Mouse (Mus musculus): ENCODE measurements around the gene Gtf2ird2. TPM values are rescaled to one million over a fixed set of nuclear protein-coding genes. Genes with fewer than 3 reads are reported as not detected.

Gene Gtf2ird2
- polyA plus RNA-seq (2017; shearing (Covaris generic)), result 1 to 10 TPM; 2.2 to 7.0 (median 4.0) TPM

DNA sequence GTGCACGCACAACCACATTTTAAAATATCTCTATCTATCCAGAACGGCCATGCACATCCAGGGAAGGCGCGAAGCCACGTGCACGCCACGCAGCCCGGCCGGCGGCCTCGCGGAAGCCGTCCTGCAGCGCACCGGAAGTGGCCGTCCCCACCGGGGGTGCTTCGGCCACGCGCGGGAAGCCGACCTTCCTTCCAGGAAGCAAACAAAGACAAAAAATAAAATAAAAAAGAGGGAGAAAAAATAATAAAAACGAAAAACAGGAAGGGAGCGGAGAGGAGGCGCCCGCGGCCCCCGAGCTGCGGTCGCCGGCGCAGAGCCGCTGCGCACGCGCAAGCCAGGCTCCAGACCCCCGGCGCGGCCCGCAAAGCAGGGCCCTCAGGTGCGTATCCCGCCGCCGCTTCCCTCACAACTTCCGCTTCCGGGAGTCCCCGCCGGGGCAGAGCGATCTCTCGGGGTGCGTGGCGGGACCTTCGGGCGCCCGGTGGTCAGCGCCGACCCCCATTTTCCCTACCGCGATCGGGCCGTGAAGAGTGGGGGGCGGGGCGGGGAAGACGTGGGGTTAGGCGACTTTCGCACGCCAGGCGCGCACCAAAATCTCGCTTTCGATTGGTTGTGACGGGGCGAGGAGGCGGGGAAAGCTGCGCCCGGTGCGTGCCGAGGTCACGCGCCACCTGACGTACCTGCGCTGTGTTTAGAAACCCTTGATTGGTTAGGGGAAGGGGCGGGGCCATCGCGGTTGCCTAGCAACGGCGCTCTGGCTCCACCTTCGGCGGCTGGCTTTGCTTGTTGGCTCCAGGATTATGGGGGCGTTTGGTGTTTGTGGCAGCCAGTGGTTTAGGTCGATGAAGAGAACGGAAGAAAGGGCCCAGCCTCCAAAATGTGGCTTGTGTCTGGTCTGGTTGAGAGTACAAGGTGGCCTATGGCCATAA, at the start of gene Gtf2ird2:
Gene Gtf2ird2 (plus strand): TSS at position 140 of the 929 bp plus-strand sequence.
- peak; percentile 88 for ATAC-seq

DNA sequence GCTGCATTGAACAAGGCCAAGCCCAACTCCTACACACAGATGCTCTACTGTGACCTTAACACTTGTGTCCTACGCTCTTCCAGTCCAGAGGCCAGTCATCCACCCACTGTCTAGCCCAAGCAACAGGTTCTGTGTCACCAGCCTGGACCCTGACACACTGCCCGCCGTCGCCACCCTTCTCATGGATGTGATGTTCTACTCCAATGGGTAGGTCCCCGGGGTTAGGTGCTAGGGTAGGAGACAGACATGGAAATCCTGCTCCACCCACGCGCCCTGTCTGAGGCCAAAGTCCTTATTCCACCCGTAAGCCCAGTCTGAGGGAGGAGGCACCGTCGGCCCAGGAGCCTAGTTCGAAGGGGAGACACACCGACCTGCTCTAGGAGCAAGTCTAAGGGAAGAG, 47.8 kb upstream of the Gtf2ird2 start:
- no peak for ATAC-seq

- ATAC-seq, result no peak
These were observed 45.9 kb upstream of the Gtf2ird2 start for GRCm38 (mm10) chr5:134137933-134138332.

DNA sequence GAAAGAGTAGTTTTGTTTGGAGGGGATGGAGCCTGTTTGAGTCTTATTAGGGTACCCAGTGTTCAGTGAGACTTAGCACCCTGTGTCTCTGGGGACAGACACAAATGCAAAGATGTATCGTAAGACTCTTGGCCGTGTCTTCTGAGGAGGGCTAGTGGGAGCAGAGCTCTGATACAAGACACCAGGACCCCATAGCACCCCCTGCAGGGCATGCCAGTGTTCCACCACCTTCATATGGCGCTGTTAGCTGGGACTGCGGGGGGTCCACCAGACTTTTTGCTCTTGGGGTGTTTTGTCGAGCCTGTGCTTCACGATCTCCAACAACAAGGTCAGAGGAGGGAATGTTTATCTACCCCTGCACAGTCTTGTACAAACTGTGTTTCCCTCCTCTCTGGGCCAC, 44.4 kb upstream of the Gtf2ird2 start:
- no peak for ATAC-seq

- no peak for ATAC-seq
These were observed 42.6 kb upstream of the Gtf2ird2 start for GRCm38 (mm10) chr5:134141236-134141635.

DNA sequence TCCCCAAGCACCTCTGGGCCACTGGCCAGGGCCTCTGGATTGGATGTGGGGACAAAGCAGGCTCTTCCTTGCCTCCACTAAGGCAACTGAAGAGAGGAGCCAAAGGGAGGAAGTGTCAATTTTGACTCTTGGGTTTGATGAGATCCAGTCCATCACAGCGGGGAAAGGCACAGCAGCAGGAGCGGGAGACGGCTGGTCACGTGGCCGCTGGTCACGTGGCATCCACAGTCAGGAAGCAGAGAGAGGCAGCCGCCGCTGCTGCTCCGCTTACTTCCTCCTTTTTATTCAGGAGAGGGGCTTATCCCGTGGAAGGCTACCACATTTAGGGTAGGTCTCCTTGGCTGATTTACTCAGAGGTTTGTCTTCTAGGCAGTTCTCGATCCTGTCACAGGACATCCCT, 41.4 kb upstream of the Gtf2ird2 start:
- no peak for ATAC-seq

- no peak for ATAC-seq
These were observed 38.8 kb upstream of the Gtf2ird2 start for GRCm38 (mm10) chr5:134144986-134145385.

- no peak for ATAC-seq
These were observed 36.5 kb upstream of the Gtf2ird2 start for GRCm38 (mm10) chr5:134147194-134147753.

DNA sequence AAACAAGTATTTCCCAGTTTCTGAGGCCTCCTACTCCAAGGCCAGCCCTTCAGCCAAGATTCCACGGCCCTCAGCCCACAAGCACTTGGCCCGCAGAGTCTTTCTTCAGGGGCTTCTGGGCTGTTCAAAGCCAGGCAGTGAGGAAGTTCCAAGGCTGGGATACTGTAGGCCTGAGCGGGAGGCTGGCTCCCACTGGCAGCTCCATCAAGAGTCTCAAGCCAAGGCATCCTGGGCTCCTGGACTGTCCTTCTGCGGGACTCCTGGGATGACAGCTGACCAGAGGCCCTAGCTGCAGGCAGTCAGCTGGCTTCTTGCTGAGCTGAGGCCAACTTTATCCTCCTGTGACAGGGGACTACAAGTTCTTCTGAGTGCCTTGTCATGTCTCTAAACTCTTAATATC, 35.7 kb upstream of the Gtf2ird2 start:
- ATAC-seq, result no peak

- no peak for ATAC-seq
These were observed 31.9 kb upstream of the Gtf2ird2 start for GRCm38 (mm10) chr5:134151895-134152294.

DNA sequence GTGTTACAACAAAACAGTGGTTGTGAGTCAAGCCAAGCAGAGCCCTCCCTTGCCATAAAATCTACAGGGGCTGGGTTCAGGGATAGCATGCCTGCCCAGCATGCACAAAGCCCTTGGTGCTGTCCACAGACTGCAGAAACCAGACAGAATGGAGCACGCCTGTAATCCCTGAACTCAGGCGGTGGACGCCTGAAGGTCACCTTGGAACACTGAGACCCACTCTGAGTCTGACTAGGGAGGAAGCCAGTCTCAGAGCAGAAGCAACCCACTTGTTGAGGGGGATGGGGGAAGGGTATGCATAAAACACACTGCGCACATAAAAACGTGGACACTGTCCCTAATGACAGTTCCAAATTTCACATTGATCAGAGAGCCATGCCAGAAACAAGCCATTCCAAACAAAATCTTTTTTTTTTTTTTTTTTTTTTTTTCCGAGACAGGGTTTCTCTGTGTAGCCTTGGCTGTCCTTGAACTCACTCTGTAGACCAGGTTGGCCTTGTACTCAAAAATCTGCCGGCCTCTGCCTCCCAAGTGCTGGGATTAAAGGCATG, 27.8 kb upstream of the Gtf2ird2 start:
- ATAC-seq, result no peak

- ATAC-seq, result no peak
These were observed 19.1 kb upstream of the Gtf2ird2 start for GRCm38 (mm10) chr5:134164688-134165087.

GRCm38 (mm10) chr5:134166642-134167041, 17.2 kb upstream of the Gtf2ird2 start:
- peak; percentile 50 for ATAC-seq

- no peak for ATAC-seq
These were observed 15.8 kb upstream of the Gtf2ird2 start for GRCm38 (mm10) chr5:134168033-134168432.

DNA sequence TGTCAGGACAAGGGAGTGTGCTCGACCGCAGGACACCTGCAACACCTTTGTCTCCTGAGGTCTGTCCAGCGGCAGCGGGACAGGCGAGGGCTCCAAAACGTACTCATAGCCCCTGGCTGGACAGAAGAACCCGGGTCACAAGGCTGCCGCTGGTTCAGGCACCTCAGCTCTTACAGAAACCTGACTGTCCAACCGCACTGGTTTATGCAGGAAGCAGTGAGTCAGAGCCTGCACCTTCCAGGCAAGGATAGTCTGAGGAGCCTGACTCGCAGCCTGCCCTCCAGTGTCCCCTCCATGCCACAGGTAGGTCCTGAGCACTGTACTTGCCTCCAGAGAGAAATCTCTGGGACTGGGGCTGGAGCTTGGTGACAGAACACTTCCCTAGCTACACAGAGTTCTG, 14.6 kb upstream of the Gtf2ird2 start:
- ATAC-seq, result no peak

- ATAC-seq, result no peak
These were observed 13.7 kb upstream of the Gtf2ird2 start for GRCm38 (mm10) chr5:134170167-134170566.

GRCm38 (mm10) chr5:134173206-134173605, 10.6 kb upstream of the Gtf2ird2 start:
- ATAC-seq, result no peak

DNA sequence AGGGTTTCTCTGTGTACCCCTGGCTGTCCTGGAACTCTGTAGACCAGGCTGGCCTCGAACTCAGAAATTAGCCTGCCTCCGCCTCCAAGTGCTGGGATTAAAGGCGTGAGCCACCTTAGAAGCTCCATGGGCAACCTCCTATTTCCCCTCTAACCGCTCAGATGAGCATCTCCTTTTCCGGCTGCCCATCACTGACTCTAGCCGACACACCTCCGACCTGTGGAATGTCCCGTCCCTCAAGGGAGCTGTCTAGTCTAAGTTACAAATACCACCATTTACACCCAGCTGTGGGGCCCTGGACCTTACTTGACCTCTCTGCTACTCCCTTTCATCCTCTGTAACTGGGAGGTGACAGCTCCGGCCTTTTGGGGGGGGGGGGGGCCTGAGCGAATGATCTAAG, 8.1 kb upstream of the Gtf2ird2 start:
- ATAC-seq, result no peak

- ATAC-seq, result peak; percentile 97
These were observed 7.5 kb upstream of the Gtf2ird2 start, which contains the start of gene Rcc1l for GRCm38 (mm10) chr5:134176169-134176881. Gene Rcc1l (minus strand): TSS chr5:134176774.

- ATAC-seq, result no peak
These were observed 5.3 kb upstream of the Gtf2ird2 start for GRCm38 (mm10) chr5:134178536-134178935.

DNA sequence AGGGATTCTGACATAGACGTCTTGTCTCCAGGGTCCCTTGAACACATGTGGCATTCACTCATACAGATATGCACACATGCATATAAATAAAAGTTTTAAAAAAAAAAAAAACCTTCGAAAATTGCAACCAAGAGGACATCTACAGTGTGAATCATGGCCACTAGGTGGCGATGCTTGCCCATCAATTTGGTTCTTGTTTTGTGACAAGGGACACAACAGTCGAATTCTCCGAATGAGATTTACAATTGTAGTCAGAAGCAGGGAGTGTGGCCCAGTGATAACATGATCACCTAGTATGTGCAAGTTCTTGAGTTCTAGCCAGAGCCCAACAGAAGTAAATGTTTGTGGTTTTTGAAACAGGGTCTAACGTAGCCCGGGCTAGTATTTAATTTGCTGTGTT, 3.9 kb upstream of the Gtf2ird2 start:
- ATAC-seq, result peak; percentile 14

DNA sequence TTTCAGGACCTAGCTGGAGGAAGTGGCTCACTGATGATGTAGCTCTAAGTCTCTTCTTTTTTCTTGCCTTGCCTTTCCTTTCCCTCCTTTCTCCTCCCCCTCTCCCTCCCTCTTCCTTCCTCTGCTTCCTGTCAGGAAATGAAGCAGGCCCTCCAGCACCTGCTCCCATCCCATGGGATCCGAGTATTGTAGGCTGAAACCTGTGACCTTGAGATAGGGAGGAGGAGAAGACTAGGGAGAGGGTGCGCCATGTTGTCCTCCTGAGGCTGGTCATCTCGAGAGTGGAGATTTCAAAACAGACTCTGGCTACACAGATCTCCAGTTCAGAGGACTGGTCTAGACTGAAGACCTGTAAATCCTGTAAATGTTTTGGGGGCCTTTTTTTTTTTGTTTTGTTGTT, 1.6 kb upstream of the Gtf2ird2 start:
- ATAC-seq, result no peak

DNA sequence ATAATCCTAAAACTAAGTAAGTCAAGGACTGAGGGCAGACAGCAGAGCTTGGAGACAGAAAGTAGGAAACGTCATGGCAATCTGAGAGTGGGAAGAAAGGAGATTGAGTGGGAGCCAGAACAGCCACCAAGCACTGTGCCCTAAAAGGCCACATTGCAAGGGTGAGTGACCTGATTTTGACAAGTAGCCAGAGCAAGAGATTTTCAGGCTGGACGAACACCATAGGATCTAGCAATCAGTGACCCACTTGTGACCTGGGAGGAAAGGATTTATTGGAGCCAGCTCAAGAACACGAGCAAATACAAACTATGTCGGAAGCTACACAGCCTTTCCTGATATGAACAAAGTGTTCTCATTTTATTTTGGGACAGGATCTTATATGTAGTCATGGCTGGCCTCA, 1.1 kb upstream of the Gtf2ird2 start:
- no peak for ATAC-seq
